Mouse (Mus musculus) megakaryocyte, embryonic 14.5 days (primary cell): Measurements from ENCODE around the gene Tbx2.

Source experiments
- FLI1 ChIP-seq: IDR thresholded peaks from 2 replicates; pipeline ENCODE4 v1.6.1; 2012; ENCODE audit warnings: low read length, inconsistent platforms, mixed read lengths
- GATA1 ChIP-seq: IDR thresholded peaks from 3 replicates; pipeline ENCODE4 v1.6.1; 2012; ENCODE audit warnings: mixed read lengths, low read length, inconsistent platforms, borderline replicate concordance

- no peak for TF ChIP-seq GATA1
- TF ChIP-seq FLI1, result no peak
Measured at GRCm38 (mm10) chr11:85812201-85812966, 20.0 kb upstream of the Tbx2 start.
